Mouse (Mus musculus): ENCODE data around the gene Mlph.
A peak's percentile ranks its signal among the peaks of the same experiment; 100 is the strongest.

Gene Mlph

GRCm38 (mm10) chr1:90969347-90969784, 54.5 kb downstream of the Mlph start, which contains the start of gene Rab17:
Gene Rab17, minus strand, starts transcription at chr1:90969661.
- DNase-seq (ENCODE audit: low spot score): no peak

- DNase-seq (ENCODE audit: low spot score): no peak
These were observed 55.1 kb downstream of the Mlph start for GRCm38 (mm10) chr1:90969881-90970390.

GRCm38 (mm10) chr1:90972911-90973573, 58.2 kb downstream of the Mlph start:
- peak; percentile 63 for DNase-seq (ENCODE audit: low spot score)

- DNase-seq (ENCODE audit: low spot score): no peak
These were observed 58.7 kb downstream of the Mlph start for GRCm38 (mm10) chr1:90973574-90973911.

GRCm38 (mm10) chr1:90974906-90975649, 60.2 kb downstream of the Mlph start:
- no peak for DNase-seq (ENCODE audit: low spot score)

GRCm38 (mm10) chr1:90975960-90976359, 61.1 kb downstream of the Mlph start:
- no peak for DNase-seq (ENCODE audit: low spot score)

- DNase-seq (ENCODE audit: low spot score): no peak
These were observed 65.9 kb downstream of the Mlph start for GRCm38 (mm10) chr1:90980638-90981330.

GRCm38 (mm10) chr1:90981346-90981745, 66.5 kb downstream of the Mlph start:
- no peak for DNase-seq (ENCODE audit: low spot score)

- DNase-seq (ENCODE audit: low spot score): no peak
These were observed 81.0 kb downstream of the Mlph start for GRCm38 (mm10) chr1:90995916-90996315.

- no peak for DNase-seq (ENCODE audit: low spot score)
These were observed 82.3 kb downstream of the Mlph start for GRCm38 (mm10) chr1:90997136-90997535.

GRCm38 (mm10) chr1:90997641-90998040, 82.8 kb downstream of the Mlph start:
- no peak for DNase-seq (ENCODE audit: low spot score)

- no peak for DNase-seq (ENCODE audit: low spot score)
These were observed 83.5 kb downstream of the Mlph start, which contains the start of gene Lrrfip1 for GRCm38 (mm10) chr1:90998268-90998890. Gene Lrrfip1, plus strand, starts transcription at chr1:90998737.

GRCm38 (mm10) chr1:90998891-90999611, 84.2 kb downstream of the Mlph start:
- DNase-seq (ENCODE audit: low spot score): no peak

GRCm38 (mm10) chr1:90999911-91000601, 85.2 kb downstream of the Mlph start:
- no peak for DNase-seq (ENCODE audit: low spot score)
